Mouse (Mus musculus): ENCODE results near the gene Svs4.

DNA sequence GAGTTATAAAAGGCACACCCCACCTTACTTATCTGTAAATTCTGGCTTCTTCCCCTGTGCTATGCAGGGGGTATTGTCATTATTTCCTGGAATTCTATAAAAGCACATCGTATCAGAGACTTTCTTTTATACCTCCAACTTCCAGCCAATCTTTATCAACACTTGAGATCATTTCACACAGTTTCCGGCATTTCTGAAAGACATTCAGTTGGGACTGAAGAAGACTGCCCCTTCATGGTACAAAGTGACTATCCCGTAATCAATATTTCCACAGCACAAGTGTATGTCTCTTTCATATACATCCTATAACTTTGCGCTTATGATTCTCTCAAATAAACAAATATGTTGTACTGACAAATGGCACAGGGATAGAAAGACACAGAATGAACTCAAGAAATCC is at the start of gene Svs4:
- TF ChIP-seq CTCF (IDR thresholded peaks at IDR 0.05; ENCODE audit: insufficient read depth, low read depth, low read length) (no peak), POLR2A (IDR thresholded peaks at IDR 0.05; ENCODE audit: insufficient read depth, low read depth, low read length) (no peak)

All from olfactory bulb, adult 2 months (tissue).